Mouse (Mus musculus): ENCODE measurements around the gene Rdh13.

Gene Rdh13

DNA sequence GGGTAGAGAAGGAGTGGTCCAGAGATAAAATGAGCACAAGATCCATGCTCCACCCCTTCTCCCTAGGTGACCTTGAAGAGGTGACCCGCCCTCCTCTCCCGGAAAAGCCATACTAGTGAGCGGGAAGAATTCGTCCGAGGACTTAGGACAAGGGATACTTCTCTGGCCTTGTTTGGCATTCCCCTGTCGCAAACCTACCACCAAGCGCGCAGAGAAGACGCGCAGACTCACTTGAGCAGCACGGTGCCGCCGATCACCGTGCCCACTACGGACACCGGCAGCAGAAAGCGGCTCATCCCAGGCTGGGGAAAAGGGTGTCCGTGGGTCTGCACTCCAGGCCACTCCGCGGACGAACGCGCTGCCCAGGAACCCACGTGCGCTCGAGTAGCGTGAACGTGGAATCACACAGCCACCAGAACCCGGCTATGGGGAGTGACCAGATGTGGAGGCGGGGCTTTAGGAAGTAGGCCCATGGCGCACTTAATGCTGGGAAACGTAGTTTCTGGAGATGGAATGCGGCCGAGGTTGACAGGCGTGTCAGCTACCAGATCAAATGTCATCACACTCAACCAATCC, at the start of gene Rdh13:
TSS of gene Rdh13 (minus strand) at position 434 of the 576 bp plus-strand sequence.
- DNase-seq (ENCODE audit: low spot score): peak; percentile 95

DNA sequence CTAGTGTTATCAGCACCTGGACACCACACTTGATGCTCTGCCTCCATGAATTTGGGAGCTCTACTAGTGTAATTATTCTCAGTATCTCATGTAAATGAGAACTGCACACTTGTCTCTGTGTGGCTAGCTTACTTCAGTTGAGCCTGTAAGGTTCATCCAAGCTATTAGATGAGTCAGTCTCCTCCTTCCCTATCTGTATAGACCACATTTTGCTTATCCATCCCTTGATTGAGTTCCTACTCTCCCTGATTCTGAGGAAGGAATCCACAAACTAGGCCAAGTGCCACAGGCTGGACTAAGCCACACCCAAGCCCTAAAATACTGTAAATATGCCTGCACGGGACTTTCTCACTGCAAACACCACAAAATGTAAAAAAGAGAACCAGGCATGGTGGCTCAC, 48.5 kb upstream of the Rdh13 start:
- no peak for DNase-seq (ENCODE audit: low spot score)

DNA sequence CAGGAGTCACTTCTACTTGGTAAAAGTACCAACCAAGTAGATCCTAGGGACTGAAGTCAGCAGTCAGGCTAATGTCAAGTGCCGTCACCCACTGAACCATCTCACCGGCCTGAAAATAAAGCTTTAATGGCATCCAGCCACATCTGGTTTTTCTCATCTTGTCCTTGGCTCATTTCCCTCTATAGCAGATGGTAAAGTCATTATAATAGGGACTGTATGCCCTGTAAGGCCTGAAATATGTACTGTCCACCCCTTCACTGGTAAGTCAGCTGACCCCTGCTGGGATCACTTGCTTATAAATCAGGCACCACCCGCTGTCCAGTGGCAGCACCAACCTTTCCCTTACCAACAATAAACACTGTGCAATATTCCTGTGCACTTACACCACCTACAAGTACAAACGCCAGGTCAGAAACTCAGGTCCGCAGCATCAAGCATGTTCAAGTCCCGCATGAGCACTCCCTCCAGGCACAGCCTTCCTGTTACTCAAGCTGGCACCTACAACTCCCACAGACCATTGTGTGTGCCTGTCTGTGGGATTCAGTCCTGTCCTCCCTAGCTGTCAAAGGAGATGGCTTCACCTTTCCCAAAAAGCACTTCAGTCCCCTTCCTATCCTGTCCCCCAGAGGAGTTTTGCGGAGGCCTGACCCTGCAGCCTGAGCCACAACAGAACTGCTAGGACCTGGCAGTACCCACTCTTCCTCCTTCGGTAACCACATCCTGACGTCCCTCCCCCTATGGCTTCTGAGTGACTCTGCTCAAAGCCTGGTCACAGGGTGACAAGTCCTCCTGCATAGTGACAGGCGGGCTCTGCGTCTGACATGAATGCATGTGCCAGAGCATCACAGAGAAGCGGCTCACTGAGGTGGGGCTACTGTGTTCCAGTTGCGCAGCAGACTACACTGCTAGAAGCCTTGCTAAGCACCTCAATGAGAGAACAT, 47.1 kb upstream of the Rdh13 start:
- peak; percentile 29 for DNase-seq (ENCODE audit: low spot score)

DNA sequence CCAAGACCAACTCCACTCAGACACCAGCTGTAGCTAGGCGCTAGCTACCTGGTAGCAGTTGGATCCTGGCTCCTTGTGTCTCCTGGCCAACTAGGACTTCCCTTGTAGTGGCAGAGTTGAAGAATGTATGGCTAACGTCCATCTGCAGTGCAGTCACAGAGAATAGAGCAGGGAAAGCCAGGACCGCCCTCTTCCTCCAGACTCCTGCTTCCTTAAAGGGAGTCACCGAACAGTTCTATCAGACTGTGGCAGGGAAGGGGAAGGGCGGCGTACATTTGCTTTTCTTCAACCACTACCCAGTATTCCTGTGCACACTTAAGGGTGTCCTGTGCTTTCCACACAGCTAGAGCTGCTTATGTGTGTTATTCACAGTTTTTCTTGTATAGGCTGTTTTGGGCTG, 45.9 kb upstream of the Rdh13 start:
- DNase-seq (ENCODE audit: low spot score): peak; percentile 66

DNA sequence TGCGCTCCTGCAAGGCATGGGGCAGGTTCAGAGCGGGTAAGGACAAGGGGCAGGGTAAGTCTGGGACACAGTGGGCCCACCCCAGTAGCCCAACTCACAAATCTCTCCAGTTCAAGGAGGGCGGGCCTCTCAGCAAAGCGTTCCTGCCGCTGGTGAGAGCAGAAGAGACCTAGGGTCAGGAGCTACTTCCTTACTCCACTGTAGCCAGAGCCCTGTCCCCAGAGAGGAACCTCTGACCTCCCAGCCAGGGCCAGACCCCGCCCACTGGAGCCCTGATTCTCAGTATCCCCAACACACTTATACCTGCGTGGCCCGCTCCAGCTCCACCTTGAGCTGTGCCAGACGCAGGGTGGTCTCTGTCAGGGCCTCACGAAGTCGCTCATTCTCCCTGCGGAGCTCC, 36.8 kb upstream of the Rdh13 start:
- no peak for DNase-seq (ENCODE audit: low spot score)

DNA sequence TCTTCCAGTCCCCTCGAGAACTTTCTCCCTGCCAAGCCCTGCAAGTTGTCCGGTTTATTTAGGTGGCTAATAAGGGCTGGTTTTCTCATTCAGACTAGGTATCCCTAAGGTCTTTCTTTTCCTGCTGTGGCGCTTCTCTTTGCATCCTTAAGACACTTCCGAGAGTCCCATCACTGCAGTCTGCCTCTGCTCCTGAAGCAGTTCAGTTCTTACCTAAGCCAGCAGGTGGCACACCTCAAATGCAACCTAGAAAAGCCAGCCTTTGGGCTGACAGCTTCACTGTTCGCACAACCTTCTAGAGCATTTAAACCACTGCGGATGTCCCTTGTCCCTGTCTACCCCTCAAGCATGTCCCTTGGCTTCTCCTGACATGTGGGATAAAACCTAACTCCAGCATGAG, 34.2 kb upstream of the Rdh13 start:
- peak; percentile 39 for DNase-seq (ENCODE audit: low spot score)

DNA sequence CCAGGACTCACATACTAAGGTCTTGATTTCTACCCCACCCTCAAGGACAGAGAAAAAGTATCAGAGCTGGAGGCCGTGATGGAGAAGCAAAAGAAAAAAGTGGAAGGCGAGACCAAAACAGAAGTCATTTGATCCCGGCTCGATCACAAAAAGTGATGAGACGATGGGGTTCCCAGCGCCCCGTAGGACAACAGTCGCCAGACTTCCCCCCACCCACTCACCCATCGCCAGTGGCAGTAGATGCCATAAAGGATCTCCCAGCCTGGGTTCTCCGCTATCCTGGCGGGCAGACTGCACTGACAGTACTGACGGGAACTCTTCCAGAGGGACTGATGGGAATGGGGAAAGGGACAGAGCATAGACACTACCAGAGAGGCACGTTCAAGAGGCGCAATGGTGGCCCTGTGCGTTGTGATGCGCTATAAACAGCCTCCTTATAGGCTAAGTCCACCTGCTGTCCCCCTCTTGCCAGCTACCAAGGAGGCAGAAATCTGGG, 33.4 kb upstream of the Rdh13 start:
- no peak for DNase-seq (ENCODE audit: low spot score)

DNA sequence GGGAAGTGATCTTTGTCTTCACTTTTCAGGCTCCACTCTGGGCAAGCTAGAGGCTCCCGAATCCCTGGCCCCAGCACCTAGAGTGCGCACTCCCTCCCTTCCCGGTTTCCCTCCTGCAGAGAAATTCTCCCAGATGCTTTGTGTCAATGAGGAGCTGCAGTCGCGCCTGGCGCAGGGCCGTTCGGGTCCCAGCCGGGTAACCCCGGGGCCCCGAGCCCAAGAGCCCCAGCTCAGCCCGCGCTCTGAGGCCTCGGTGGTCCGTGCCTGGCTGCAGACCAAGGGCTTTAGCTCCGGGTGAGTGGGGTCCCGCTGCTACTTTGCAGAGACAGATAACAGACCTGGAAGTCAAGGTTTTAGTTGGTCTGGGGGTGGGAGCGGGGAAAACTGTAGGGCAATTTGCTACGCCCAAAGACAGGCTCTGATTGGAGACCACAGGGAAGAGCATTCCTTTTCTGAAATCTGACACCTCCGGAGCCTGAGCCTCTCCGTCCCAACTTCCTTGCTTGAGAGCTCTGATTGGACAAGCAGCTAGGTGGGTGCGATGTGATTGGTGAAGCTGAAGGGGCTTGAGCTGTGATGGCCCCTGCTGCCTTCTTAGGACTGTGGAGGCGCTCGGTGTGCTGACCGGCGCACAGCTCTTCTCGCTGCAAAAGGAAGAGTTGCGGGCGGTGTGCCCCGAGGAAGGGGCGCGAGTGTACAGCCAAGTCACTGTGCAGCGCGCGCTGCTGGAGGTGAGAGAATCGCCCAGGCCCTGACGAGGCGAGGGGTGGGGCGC, 32.8 kb upstream of the Rdh13 start:
- peak; percentile 87 for DNase-seq (ENCODE audit: low spot score)

DNA sequence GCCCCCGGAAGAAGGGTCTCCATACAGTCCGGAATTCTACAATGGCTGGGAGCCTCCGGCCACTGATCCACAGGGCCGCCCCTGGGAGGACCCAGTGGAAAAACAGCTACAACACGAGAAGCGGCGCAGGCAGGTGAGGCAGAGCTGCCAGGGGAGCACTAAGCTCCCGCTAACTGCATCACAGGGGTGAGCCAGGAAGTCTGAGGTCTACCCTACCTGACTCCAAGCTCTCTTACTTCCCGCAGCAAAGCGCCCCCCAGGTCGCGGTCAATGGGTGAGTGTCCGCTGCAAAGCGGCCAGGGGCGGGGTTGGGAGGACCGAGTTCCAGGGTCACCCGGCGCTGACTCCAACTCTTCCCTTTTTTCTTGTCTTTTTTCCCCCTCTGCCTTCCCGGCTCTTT, 28.5 kb upstream of the Rdh13 start:
- DNase-seq (ENCODE audit: low spot score): no peak

DNA sequence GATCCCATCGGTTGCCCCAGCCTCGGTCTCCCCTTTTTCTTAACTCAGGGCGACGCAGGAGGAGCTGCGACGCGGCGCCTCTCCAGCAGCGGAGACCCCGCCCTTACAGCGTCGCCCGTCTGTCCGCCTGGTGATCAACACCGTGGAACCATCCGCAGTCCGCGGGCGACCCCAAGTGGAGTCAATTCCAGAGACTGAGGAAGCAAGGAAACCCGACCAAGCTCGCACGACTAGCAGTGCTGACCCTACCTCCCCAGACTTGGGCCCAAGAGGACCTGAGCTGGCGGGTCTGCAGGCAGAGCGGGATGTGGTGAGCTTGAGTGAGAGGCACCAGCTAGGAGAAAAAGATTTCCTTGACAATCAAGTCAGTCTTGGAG, 25.7 kb upstream of the Rdh13 start:
- DNase-seq (ENCODE audit: low spot score): peak; percentile 84

DNA sequence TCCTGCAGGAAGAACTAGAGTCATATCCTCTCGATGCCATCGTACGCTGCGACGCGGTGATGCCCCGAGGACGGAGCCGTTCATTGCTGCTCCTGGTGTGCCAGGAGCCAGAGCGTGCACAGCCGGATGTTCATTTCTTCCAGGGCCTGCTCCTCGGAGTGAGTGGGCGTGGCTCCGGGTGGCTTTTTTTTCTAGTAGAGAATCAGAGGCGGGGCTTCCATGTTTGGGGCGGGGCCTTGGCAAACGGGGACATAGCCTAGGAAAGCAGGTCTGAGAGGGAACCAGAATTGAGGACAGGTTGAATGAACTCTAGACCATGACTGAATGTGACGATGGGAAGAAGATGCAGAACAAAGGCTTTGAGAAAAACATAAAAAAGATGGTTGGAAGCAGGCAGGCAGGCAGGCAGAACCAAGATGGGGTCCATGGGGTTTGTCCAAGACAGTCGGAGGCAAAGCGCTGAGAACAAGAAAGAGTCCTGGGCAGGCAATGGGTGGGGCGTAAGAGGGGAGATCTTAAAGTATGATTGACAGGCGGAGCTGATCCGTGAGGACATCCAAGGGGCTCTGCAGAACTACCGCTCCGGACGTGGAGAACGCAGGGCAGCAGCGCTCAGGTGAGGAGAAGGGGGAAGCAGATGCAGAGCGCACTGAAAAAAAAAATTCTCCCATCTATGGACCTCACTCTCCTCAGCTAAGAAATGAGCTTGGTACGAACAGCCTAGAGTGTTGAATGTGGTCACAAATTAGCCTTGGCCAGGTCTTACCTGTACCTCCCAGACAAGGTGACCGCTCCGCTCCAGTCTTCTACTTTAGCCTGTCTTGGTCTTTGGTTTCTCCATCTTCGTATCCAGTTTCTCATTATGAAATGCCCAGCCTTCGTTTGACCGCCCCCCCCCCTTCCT, 25.1 kb upstream of the Rdh13 start:
- peak; percentile 80 for DNase-seq (ENCODE audit: low spot score)

DNA sequence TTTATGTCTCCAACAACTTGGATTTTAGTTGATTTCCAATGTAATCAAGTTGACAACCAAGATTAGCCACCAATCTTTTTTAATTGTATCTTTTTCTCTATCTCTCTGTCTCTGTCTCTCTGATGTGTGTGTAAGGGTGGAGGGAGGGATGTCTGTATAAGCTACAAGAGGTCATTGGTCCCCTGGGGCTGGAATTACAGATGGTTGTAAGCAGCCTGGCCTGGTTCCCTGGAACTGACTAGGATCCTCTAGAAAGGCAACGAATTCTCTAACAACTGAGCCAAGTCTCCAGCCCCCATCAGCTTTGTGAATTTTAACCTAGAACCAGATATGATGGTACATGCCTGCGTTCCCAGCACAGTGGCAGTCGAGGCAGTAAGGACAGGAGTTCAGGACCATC, 22.4 kb upstream of the Rdh13 start:
- no peak for DNase-seq (ENCODE audit: low spot score)

DNA sequence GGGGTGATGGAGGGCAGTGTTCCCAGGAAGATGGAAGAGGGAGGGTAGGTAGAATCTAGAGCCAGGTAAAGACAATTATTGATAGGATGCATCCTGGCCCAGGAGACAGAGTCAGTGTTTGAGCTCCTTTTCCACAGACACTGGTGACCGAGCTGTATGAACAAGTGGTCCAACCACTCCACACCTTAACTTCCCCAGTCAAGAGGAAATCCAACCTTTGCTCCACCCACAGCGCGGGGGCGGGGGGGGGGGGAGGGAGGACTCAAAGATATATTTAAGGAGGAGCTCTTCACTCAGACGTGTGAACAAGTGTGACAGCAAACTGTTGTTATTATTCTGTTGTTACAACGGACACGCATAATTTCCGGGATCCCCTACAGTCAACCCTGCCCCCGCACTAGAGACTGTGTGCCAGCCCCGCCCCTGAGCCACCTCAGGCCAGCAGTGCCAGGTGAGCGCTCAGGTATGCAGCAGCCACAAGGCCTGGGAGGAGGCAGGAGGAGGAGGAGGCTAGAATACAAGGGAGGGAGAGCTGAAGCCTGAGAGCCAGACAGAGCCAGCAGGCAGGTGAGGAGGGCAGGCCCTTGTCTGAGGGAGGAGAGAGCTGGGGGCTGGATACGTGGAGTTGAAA, 18.9 kb upstream of the Rdh13 start:
- DNase-seq (ENCODE audit: low spot score): peak; percentile 90

DNA sequence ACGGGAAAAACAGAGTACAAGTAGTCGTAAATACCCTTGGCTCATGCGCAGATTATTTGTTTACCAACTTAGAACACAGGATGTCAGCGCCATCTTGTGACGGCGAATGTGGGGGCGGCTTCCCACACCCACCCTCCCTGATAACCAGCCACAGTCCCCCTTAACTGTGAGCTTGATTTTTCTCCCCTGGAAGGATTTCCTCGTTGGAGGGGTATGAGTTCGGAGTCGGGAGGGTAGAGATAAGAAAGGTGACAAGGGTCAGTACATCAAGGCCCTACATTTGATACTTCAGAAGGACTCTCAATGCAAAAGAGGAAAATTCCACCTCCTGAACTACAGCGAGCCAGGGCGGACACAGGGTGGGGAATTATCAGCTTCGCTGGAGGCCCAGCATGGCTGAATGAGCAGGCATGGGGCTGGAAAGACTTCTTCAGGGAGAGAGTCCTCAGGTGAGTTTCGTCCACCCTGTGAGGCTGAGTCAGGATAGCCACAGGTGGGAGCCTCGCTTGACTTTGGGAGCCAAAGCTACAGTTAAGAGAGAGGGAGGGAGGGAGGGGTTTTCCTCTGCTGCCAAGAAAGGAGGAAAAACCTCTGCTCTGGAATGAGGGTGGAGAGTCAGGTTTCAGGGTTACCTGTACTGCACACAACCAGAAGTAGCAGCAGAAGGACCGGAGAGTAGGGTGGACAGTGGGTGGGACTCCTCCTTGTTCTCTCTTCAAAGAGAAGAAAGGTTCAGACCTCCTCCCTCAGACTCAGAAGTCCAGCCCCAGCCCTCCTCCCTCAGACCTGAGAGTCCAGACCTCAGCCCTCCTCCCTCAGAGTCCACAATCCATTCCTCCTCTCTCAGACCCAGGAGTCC, 15.4 kb upstream of the Rdh13 start, which contains the start of gene Eps8l1:
TSS of gene Eps8l1 (plus strand) at position 99 of the 859 bp plus-strand sequence.
- peak; percentile 80 for DNase-seq (ENCODE audit: low spot score)

DNA sequence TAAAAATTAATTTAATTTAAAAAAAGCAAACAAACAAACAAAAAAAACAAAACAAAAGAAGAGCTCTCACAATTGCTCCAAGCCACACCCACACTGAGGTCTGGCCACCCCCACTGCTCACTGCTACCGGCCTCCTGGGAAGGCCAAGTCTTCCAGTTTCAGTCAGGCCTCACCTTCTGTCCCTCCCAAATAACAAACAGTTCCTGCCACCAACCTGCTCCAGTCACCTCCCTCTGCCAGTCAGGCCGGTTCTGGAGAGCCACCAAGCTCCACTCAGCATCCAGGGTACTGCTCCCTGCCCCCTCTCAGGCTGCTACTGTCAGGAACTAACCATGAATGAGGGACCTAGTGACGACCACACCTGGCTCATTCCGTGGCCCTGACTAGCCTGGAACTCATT, 7.2 kb upstream of the Rdh13 start:
- DNase-seq (ENCODE audit: low spot score): peak; percentile 86

DNA sequence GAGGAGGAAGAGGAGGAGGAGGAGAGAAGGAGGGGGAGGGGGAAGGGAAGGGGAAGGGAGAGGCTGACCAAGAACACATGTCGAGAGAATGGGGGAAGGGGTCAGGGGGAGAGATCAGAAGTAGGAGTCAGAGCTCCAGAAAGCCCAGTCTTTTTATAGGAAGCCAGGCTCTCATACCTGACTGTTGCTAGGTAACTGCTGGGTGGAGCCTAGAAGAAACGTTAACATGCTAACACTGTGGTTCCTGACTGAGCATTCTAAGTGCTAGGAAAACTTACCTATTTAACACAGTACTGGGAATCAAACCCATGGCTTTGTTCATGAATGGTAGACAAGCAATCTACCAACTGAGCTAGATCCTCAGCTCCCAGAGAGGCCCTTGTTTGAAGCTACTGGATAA, 3.8 kb upstream of the Rdh13 start:
- no peak for DNase-seq (ENCODE audit: low spot score)

DNA sequence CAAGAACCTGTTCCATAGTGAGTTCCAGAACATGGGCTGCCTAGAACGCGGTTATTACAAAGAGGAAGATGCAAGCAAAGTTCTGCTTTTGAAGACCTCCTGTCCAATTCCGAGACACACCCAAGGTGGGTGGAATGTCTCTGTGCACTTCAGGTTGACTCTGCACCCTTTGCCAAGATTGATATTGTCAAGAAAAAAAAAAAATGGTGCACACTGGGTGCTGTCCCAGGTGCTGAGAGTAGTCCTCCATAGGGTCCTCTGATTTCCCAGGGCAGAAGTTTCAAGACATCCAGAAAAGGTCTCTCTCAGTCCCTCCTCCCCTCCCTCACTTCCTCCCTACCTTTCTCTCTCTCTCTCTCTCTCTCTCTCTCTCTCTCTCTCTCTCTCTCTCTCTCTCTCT, 3.0 kb upstream of the Rdh13 start:
- DNase-seq (ENCODE audit: low spot score): no peak

DNA sequence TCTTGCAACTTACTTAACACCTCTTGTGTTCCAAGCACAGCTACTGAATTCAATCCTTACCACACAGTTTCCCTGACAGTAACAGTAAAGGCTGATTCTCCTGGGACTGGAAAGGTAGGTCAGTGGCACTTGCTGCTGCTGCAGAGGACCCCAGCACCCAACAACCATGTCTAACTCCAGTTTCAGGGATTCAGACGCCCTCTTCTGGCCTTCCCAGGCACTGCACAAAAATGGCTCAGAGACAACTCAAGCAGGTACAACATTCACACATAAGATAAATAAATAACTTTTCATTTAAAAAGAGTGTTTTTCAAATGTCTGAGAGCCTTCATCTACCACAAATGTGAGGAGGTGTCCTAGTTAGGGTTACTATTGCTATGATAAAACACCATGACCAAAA, 1.7 kb upstream of the Rdh13 start:
- no peak for DNase-seq (ENCODE audit: low spot score)

DNA sequence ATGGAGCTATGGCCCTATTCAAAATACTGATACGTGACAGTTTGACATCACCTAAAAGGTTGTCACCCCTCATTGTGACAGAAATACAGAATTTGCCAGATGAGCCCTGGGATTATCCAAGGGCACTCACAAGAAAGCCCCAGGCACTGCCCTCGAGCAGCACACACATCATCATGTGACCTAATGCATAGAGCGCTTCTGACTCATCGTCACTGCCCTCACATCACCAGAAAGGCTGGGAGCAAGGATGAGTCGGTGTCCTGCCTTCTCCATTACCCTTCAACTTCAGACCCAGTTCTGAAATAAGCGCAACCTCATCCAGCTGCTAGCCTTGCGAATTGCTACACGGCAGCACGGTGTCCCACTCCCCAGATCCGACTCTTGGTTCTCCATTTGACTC, 4.9 kb downstream of the Rdh13 start:
- no peak for DNase-seq (ENCODE audit: low spot score)

DNA sequence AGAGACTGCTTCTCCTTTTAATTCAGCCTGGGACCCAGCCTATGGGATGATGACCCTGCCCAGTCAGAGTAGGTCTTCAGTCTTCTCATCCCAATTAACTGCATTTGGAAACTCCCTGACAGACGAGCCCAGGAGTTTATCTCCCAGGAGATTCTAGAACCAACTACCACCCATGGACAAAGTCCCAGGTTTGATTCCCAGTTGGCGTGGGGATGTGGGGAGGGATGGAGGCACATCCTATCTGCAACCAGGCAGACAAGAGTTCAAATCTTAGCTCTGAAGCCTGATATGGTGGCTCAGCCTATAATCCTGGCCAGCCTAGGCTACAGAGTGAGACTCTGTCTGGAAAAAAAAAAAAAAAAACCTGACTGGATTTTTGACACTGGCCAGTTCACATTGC, 7.7 kb downstream of the Rdh13 start:
- no peak for DNase-seq (ENCODE audit: low spot score)

All from lung, postnatal 25 days (tissue).